Mouse (Mus musculus) thymus, adult 18-20 months (tissue): ENCODE measurements around the gene Adamtsl2.

Experiments used
- DNase-seq, 2 experiments: peaks; one replicate each; pipeline ENCODE4 v3.0.0; 2022; ENCODE audit warnings: mixed read lengths in 2 of 2

Gene Adamtsl2

GRCm38 (mm10) chr2:27079152-27079584 lies at the start of gene Adamtsl2:
TSS of gene Adamtsl2 (plus strand) at chr2:27079379.
- DNase-seq, result peak; percentile 61 to 75

- DNase-seq, result no peak
Measured at GRCm38 (mm10) chr2:27032361-27032760, 46.8 kb upstream of the Adamtsl2 start.

GRCm38 (mm10) chr2:27036003-27036402 lies 43.2 kb upstream of the Adamtsl2 start:
- DNase-seq, result no peak

GRCm38 (mm10) chr2:27037008-27037407 lies 42.2 kb upstream of the Adamtsl2 start:
- DNase-seq, result no peak

- peak in 1 of 2 experiments; percentile 55 for DNase-seq
Measured at GRCm38 (mm10) chr2:27038596-27038995, 40.6 kb upstream of the Adamtsl2 start.

- DNase-seq, result no peak
Measured at GRCm38 (mm10) chr2:27039286-27039685, 39.9 kb upstream of the Adamtsl2 start.

GRCm38 (mm10) chr2:27042131-27042844 lies 36.9 kb upstream of the Adamtsl2 start:
- no peak for DNase-seq

- peak; percentile 65 to 68 for DNase-seq
Measured at GRCm38 (mm10) chr2:27043461-27043860, 35.7 kb upstream of the Adamtsl2 start.

GRCm38 (mm10) chr2:27044166-27044565 lies 35.0 kb upstream of the Adamtsl2 start:
- DNase-seq, result no peak

- DNase-seq, result no peak
Measured at GRCm38 (mm10) chr2:27044641-27045040, 34.5 kb upstream of the Adamtsl2 start.

GRCm38 (mm10) chr2:27045979-27046770 lies 33.0 kb upstream of the Adamtsl2 start:
- no peak for DNase-seq

GRCm38 (mm10) chr2:27049408-27049807 lies 29.8 kb upstream of the Adamtsl2 start:
- DNase-seq, result no peak

GRCm38 (mm10) chr2:27058251-27058650 lies 20.9 kb upstream of the Adamtsl2 start:
- no peak for DNase-seq

GRCm38 (mm10) chr2:27058751-27059150 lies 20.4 kb upstream of the Adamtsl2 start:
- no peak for DNase-seq

GRCm38 (mm10) chr2:27059187-27059586 lies 20.0 kb upstream of the Adamtsl2 start:
- DNase-seq, result no peak

- DNase-seq, result no peak
Measured at GRCm38 (mm10) chr2:27067124-27067523, 12.1 kb upstream of the Adamtsl2 start.

- no peak for DNase-seq
Measured at GRCm38 (mm10) chr2:27067996-27068395, 11.2 kb upstream of the Adamtsl2 start.

- no peak for DNase-seq
Measured at GRCm38 (mm10) chr2:27069646-27070045, 9.5 kb upstream of the Adamtsl2 start.

GRCm38 (mm10) chr2:27070247-27070813 lies 8.8 kb upstream of the Adamtsl2 start:
- DNase-seq, result peak; percentile 43 to 65

GRCm38 (mm10) chr2:27071137-27071536 lies 8.0 kb upstream of the Adamtsl2 start:
- DNase-seq, result no peak

GRCm38 (mm10) chr2:27071978-27072377 lies 7.2 kb upstream of the Adamtsl2 start, which contains the start of gene Mymk:
TSS of gene Mymk (minus strand) at chr2:27072179.
- DNase-seq, result no peak

GRCm38 (mm10) chr2:27073407-27073806 lies 5.8 kb upstream of the Adamtsl2 start:
- DNase-seq, result no peak

GRCm38 (mm10) chr2:27074804-27075203 lies 4.4 kb upstream of the Adamtsl2 start:
- DNase-seq, result no peak

GRCm38 (mm10) chr2:27075485-27075884 lies 3.7 kb upstream of the Adamtsl2 start:
- no peak for DNase-seq
